Mouse (Mus musculus) ES-Bruce4 (cell line): ENCODE results near the gene Ina.

Experiments used
- CTCF ChIP-seq: IDR thresholded peaks from one replicate; pipeline ENCODE4 v1.8.1; 2011; ENCODE audit warnings: low read depth, low read length
- EP300 ChIP-seq: IDR thresholded peaks from 2 replicates; pipeline ENCODE4 v1.6.1; 2011; ENCODE audit warnings: low read depth, low read length; ENCODE audit not compliant: insufficient read depth
- POLR2A ChIP-seq: IDR thresholded peaks from one replicate; pipeline ENCODE4 v1.8.1; 2011; ENCODE audit warnings: low read length; ENCODE audit not compliant: insufficient read depth

- TF ChIP-seq EP300 (no peak), POLR2A (no peak), CTCF (no peak)
Measured at GRCm38 (mm10) chr19:46977460-46977859, 37.0 kb upstream of the Ina start.
